Mouse (Mus musculus) liver, embryonic 13.5 days (tissue): Measurements from ENCODE around the gene Otx2. TPM values are rescaled to one million over a fixed set of nuclear protein-coding genes. Genes with fewer than 3 reads are reported as not detected.

ENCODE experiments used
- ATAC-seq: fragments of 200-750 bp; cut with Nextera tagmentation; 2 replicates; pipeline ENCODE4 v1.8.0; 2017; ENCODE audit warnings: low read depth, mild to moderate bottlenecking, moderate number of reproducible peaks, moderate library complexity
- DNase-seq: peaks from one replicate; pipeline ENCODE4 v3.0.0; 2022
- H3K27ac ChIP-seq: fragments of 300-500 bp; sonication (generic); 2 replicates; pipeline ENCODE4 v1.5.1; 2015; ENCODE audit warnings: moderate library complexity, mild to moderate bottlenecking, inconsistent platforms
- H3K27me3 ChIP-seq: fragments of 300-500 bp; sonication (generic); 2 replicates; pipeline ENCODE4 v1.6.1; 2015; ENCODE audit warnings: mild to moderate bottlenecking, inconsistent platforms
- H3K36me3 ChIP-seq: fragments of 300-500 bp; sonication (generic); 2 replicates; pipeline ENCODE4 v1.6.1; 2015; ENCODE audit warnings: mild to moderate bottlenecking, inconsistent platforms
- H3K4me1 ChIP-seq: fragments of 300-500 bp; sonication (generic); replicated peaks from 2 replicates; pipeline ENCODE4 v1.6.1; 2015; ENCODE audit warnings: inconsistent platforms
- H3K4me2 ChIP-seq: fragments of 300-500 bp; sonication (generic); 2 replicates; pipeline ENCODE4 v1.6.1; 2015; ENCODE audit warnings: inconsistent platforms, mild to moderate bottlenecking, moderate library complexity
- H3K4me3 ChIP-seq: fragments of 300-500 bp; sonication (generic); replicated peaks from 2 replicates; pipeline ENCODE4 v1.5.1; 2015; ENCODE audit warnings: mild to moderate bottlenecking, inconsistent platforms
- H3K9ac ChIP-seq: fragments of 300-500 bp; sonication (generic); 2 replicates; pipeline ENCODE4 v1.6.1; 2015; ENCODE audit warnings: mild to moderate bottlenecking, inconsistent platforms
- H3K9me3 ChIP-seq: fragments of 300-500 bp; sonication (generic); replicated peaks from 2 replicates; pipeline ENCODE4 v1.6.1; 2016; ENCODE audit warnings: inconsistent platforms
- WGBS: fragments of 180-500 bp; shearing (Covaris S2); methylation state at CpG from one replicate; pipeline ENCODE4 v1.1.7; 2015; ENCODE audit not compliant: insufficient replicate concordance; 5-methylcytosine and 5-hydroxymethylcytosine counted together
- polyA plus RNA-seq: library from polyadenylated mRNA; unstranded; fragments of >200 nt; fragmentation: Nextera tagmentation; extraction: Ambion mirVana; gene quantifications from 2 replicates; pipeline ENCODE4 v1.2.1, GENCODE M21; 2015

Otx2 gene
- polyA plus RNA-seq, 1 experiment from 2014 or later: not detected

DNA sequence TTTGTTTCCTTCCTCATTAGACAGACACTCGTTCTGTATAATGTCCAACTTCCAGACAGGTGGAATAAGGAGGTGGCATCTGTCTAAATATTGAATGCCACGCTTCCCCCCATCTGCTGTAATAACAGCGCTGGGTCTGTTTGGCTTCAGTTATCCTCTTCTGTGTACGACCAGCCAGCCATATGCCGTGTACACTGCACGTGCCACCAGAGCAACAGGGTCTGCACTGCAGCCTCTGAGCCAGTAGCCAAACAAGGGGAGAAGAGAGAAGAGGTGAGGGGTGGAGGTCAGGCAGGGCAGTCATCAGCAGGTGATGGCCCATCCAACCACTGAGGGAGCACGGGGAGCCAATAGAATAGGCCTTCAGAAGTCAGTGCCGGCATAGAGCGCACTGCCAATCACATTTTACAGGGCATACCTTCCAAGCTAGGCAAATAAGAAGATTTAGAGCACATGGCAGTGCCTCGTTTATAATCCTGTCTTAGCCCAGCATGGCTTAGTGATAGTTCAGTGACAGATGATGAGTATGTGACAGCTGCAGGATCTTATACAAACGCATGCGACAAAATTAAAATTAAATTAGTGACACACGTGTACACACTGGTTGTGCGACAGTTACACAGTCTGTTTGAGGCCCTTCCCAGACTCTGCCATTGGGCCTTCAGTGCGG is 64.8 kb downstream of the Otx2 start:
- Histone ChIP-seq H3K27me3 (no peaks in the 10 kb centered on the region), H3K9ac (no peak overlapping the region), H3K4me1 (no peaks in the 10 kb centered on the region), H3K4me3 (no peak overlapping the region), H3K27ac (no peak overlapping the region), H3K4me2 (no peak overlapping the region), H3K9me3 (no peaks in the 10 kb centered on the region), H3K36me3 (no peaks in the 10 kb centered on the region)
- WGBS: 70% methylated on average over 15 of the region's 15 CpGs
- no peak for ATAC-seq
- DNase-seq: no peak

Other genes with a start within 250 kb of the Otx2 start
- gene Tmem260, start 227.7 kb downstream of the Otx2 start, polyA plus RNA-seq: 6.3 and 7.5 TPM in 2 replicates